Mouse (Mus musculus) ovary, adult 18-20 months (tissue): ENCODE data around the gene Tmem44.

Experiments used
- DNase-seq: peaks from one replicate; pipeline ENCODE4 v3.0.0; 2022; ENCODE audit warnings: low spot score, mixed read lengths

The Tmem44 gene

DNA sequence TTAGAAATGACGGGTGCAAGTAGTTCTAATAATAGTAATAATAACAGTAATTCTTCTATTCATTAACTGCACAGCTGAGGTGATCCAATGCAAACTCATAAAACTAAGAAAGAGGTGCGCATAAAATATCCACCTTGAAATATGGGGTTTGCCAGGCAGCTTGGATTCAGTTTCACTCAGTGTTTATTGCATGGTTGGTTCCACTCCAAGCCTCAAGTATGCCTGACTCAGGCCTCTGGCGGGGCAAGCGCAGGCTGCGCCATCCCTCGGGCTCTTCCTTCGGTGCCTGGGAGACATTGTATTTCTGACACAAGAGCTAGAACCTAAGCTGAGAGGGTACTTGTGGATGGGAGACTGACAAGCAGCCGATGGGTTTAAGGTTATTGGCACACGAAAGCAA is 32.0 kb downstream of the Tmem44 start:
- DNase-seq: no peak

- DNase-seq: peak; percentile 37
Observed at GRCm38 (mm10) chr16:30517666-30518283, 32.9 kb downstream of the Tmem44 start.

- DNase-seq: no peak
Observed at GRCm38 (mm10) chr16:30516993-30517392, 33.6 kb downstream of the Tmem44 start.

- DNase-seq: no peak
Observed at GRCm38 (mm10) chr16:30515418-30515817, 35.2 kb downstream of the Tmem44 start.

DNA sequence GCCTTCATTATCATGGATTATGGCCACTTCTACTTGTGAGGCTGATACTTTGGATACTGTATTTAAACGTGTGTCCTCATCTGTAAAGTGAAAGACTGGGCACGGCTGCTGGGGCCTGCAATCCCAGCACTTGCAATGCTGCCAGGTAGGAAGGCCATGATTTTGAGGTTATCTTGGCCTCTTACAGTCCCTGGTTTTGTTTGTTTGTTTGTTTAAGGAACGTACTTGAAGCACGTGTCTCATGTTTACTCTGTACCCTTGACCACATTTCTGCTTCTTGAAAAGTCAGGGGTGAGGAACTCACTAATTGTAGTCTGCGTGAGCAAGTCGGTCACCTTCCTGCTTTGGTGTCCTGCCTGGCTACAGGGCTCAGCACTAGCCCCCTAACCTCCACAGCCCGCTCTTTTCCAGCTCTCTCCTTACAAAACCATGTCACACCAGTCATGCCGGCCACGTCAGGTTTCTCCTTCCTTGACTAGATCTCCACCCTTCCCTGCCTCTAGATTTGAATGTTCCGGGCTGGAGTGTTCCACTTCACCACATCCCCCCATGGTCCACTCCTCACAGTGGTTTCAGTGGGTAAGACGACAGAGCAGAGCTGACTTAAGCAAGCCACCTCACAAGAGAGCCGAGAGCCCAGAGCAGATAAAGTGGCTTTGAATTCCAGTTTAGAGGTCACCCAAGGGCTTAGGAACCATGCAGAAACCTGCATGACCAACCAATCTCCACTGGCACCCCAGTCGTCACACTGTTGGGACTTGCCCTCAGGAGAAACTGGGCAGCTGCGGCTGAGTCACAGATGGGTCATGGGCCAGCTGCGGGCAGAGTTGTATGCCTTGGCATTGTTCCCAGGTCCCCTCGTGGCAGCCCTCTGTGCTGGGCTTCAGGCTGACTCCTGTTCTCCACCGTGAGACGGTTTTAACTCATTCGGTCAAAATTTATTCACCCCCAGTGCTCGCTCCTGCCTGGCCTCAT is 37.3 kb downstream of the Tmem44 start:
- DNase-seq: peak; percentile 41

DNA sequence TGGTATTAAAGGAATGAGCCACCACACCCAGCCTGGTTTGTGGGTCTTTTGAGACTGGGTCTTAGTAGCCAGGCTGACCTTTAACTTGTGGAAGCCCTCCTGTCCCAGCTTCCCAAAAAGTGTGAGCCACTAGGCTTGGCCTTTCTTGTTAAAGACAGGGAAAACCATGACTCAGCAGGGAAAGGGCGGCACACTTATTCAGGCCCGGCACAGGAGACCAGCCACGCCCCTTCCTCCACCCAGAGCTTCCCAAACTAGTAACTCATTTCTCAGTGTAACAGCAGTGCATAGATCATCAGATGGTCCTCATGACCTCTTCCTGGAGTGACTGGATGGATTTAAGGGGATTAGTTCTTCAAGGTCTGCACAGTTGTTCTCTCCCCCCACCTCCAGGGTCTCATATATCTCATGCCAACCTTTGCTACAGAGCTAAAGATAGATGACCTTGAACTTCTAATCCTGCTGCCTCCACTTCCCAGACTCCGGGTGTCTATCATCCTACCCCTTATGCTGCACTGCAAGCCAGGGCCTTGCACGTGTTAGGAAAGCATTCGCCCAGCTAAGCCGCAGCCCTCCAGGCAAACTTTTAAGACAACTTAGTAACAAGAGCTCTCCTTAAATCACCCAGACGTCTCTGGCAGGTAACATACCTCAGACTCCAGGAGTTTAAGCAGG is 38.1 kb downstream of the Tmem44 start:
- DNase-seq: no peak

GRCm38 (mm10) chr16:30511563-30512340 is 38.9 kb downstream of the Tmem44 start:
- no peak for DNase-seq

DNA sequence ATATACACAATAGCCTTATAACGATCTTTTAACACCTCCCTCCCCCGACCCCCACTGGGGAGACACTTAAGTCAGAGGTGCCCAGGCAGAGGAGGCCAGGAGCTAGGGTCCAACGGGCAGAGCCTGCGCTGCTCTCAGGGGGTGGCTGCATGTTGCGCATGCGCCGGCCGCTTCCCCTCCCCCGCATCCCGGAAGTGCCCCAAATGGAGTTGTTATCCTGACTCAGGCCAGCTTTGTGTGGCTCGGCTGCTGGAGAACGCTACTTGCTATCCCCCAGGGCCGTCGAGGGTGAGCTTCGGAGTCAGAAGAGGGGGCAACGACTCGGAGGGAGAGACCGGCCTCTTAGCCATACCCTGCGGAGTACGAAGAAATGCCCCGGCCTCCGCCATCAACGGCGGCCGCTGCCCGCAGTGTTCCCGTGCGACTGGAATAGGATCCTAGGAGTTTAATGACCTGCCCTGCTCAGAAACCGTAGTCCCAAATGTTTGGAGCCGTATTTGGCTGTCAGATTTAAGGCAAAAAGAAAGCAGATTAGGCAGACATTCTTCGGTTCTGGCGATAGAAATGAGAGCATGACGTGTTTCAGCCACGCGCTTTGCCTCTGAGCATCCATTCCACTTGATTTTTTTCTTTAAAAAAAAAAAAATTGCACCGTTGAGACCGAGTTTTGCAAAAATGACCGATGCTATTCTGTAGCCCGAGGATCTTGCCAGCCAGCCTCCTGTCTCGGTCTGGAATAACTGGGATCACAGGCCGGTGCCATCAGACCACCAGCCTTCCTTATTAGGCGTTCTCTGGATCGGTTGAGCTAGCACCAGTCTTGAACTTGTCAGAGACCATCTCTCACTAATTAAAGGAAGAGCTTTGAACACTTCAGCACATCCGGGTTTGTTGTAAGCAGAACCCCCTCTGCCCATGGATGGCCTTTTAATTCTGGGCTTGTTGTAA is 39.9 kb downstream of the Tmem44 start:
- peak; percentile 78 for DNase-seq

GRCm38 (mm10) chr16:30510091-30510490 is 40.6 kb downstream of the Tmem44 start:
- DNase-seq: no peak

DNA sequence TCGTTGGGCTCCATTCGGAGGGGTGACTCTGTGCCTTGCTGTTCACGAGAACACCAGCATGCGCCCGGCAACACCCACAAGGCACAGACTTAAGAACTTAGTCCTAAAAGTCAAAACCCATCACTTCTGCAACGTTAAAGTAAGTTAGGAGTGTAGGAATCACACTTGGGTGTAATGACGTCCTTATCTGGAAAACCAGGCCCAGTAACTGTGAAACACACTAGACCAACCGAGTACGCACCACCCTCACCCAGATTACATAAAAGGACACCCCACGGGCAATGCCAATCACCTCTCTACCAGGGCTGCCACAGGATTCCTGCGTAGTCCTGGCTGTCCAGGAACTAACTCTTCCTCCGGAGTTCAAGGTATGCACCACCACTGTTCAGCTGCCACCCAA is 41.3 kb downstream of the Tmem44 start:
- DNase-seq: no peak

- no peak for DNase-seq
Observed at GRCm38 (mm10) chr16:30508738-30509137, 41.9 kb downstream of the Tmem44 start.

DNA sequence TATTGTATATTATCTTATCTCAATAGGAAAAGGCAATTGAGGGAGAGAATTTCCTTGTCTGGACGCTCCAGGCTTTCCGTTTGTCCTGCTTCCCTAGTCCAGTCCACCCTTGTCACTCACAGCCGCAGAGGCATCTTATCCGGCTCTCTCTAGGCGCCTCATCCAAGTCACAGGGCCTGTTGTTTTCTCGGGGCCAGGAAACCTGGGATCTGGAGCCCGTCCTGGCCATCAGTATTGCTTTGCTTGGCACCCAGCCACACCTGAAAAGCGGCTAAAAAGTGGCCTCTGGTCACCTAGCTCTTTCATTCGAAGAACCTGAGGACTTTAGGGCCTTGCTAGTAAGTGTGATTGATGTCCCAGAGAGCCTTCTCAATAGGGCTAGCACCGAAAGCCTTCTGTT is 43.5 kb downstream of the Tmem44 start:
- DNase-seq: no peak

DNA sequence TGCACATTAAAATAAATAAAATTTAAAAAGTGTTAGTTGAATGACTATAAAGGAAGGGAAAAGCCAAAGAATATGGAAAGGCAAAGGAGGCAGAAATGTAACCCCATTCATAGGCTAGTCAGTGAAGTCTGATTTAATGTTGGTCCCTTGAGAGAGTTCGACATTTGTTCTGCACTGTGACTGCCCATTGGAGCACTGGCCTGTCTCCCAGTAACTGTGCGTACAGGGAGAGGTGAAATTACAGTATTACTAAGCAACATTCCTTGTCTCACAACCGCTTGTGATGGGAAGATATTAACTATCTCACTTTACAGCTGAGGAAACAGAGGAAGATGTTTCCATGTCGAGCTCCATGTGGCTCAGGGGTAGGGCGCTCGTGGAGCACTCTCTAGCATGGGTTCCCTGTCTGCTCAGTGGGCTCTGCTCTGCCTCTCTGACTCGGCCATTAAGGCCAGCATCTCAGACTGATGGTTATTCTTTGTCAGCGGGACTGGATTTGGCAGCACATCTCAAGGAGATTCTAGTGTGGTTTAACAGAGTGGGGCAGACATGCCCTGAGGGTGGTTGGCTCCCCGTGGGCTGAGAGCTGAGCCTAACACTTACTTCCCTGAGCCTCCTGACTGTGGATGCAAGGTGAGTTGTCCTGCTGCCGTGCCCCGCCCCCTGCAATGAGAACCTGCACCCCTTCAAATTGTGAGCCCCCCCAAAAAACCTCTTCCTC is 45.2 kb downstream of the Tmem44 start:
- DNase-seq: no peak

- DNase-seq: no peak
Observed at GRCm38 (mm10) chr16:30504856-30505255, 45.8 kb downstream of the Tmem44 start.

GRCm38 (mm10) chr16:30503958-30504357 is 46.7 kb downstream of the Tmem44 start:
- DNase-seq: no peak

DNA sequence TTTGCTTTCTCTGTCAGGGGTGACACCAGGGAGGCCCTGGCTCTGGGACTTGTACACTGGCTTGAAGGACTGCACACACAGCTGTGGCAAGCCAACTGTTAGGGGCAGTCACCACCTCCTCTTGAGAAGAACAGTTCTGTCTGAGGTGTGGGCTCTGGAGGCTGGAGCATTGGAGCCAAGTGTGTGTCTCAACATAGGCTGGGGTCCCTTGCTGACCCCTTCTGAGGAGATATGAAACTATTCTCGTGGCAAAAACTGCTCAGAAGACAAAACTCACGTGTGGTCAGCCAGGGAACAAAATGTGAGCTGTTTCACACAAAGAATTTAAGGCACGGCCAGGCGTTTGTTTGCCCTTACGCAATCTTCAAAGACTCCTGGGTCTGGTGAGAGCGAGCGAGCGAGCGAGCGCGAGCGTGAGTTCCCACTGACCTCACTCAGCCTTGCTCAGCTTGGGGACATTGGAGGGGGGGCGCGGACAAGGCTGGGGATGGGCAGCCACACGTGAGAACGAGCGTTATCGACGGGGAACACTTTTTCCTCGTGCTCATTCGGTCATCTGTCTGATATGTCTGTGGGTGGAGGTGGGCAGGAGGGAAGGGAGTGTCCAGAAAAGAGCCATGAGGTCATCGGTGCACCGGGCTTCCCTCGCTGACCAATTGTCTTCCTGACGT is 48.3 kb downstream of the Tmem44 start:
- no peak for DNase-seq

DNA sequence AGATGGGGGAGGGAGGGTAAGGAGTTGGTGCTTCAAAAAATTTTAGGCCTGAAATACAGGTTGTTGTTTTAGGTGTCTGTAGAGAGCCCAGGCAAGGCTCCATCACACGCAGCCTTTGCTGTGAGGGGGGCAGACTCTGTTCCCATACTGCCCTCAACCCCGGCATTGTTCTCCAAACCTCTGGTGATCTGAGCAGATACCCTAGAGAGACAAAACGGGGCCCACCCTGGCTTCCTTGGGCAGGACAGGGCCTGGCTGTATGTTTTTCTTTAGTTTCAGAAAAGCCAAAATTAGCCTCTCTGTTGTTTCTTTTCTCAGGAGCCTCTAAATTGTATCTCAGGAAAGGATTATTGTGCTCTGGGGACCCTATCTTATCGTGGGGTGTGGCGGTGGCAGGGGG is 49.0 kb downstream of the Tmem44 start:
- DNase-seq: no peak

GRCm38 (mm10) chr16:30500223-30500622 is 50.4 kb downstream of the Tmem44 start:
- no peak for DNase-seq

- DNase-seq: no peak
Observed at GRCm38 (mm10) chr16:30499126-30499857, 51.4 kb downstream of the Tmem44 start.
